Mouse (Mus musculus) CH12.LX (cell line): ENCODE results near the gene Wdr61.

Source experiments
- CTCF ChIP-seq, 2 experiments: IDR thresholded peaks in 1 of 2; conservative IDR thresholded peaks in 1 of 2; 2 replicates each; pipeline ENCODE4 v1.5.1; 2011 to 2012; ENCODE audit warnings: low read depth in 2 of 2, low read length in 2 of 2, improper control_type of control experiment in 1 of 2, inconsistent platforms in 1 of 2, mild to moderate bottlenecking in 1 of 2, moderate library complexity in 1 of 2
- NRF1 ChIP-seq: IDR thresholded peaks from 2 replicates; pipeline ENCODE4 v1.6.1; 2014; ENCODE audit warnings: low read depth, mild to moderate bottlenecking, inconsistent platforms, low read length, improper control_type of control experiment, moderate library complexity

DNA sequence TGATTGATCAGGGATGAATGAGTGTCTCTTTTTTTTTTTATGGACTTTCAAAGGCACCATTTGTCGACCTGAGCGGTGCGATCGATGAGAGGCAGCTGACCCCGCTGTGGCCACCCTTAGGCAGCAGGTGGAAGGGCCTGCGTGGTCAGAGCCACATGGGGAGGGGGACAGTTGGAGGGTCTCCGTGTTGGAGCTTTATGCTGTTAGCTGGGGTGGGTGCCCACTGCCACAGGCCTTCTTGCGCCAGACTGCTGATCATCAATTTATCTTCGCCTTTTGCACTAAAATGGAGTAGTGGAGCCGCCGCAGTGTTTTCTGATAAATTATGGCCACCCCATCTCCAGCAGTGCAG lies 18.6 kb upstream of the Wdr61 start:
- TF ChIP-seq CTCF (conservative IDR thresholded peaks at IDR 0.05 in 1 of 2, IDR thresholded peaks at IDR 0.05 in 1 of 2; ENCODE audit: low read depth in 2 of 2, low read length in 2 of 2) (no peak), NRF1 (no peak)
